Mouse (Mus musculus) gastrocnemius, postnatal 4 days (tissue): Measurements from ENCODE around the gene Fam25c. TPM values are rescaled to one million over a fixed set of nuclear protein-coding genes. Genes with fewer than 3 reads are reported as not detected.
A peak's percentile ranks its signal among the peaks of the same experiment; 100 is the strongest.
"Not testable (repeated sequence)": the region's sequence is repeated elsewhere in the genome, so short reads cannot be mapped to it uniquely, and the experiment has no call there.

Source experiments
- DNase-seq, 2 experiments: peaks; one replicate each; pipeline ENCODE4 v3.0.0; 2021 to 2022; ENCODE audit warnings: low spot score in 2 of 2, mixed read lengths in 2 of 2
- total RNA-seq, 2 experiments: library from RNA; stranded (reverse); gene quantifications; 2 replicates each; pipeline ENCODE4 v1.2.3; 2021

Gene Fam25c
- total RNA-seq, 2 experiments from 2014 or later, result not detected

DNA sequence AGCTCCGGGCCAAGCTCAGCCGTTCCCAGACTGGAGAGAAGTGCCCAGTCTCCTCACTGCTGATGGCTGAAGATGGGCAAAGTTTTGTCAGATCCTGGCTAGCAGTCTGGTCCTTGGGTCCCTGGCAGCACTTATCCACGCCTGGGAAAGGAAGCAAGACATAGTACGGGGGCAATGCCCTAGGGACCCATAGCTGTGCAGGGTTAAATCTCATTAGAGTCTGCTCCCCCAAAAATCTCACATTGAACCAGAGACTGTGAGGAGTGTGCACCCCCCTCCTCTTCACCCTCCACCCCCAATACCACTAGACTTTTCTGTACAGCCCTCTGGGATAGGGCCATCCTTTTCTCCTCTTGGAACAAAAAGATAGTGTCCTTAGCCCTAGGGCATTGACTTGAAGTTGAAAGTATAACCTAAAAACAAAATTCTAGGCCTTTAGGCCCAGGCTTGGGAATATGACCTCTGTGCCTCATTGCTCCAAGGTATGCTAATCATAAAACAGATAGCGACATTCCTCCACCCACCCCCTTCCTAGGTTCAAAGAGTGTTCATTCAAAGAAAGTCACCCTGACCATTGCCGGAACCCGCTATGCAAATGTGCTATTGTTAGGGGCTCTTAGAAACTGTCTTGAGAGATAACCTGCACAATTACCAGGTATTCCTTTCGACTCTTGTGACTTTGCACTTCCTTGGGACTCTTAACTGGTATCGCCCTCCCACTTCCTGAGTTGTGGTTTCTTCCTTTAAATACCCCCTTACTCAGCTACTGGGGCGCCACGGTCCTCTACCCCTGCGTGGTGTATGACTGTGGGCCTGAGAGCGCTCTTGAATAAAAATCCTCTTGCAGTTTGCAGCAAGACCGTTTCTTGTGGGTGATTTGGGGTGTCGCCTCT is 9.3 kb upstream of the Fam25c start:
- DNase-seq, result not testable (repeated sequence)

DNA sequence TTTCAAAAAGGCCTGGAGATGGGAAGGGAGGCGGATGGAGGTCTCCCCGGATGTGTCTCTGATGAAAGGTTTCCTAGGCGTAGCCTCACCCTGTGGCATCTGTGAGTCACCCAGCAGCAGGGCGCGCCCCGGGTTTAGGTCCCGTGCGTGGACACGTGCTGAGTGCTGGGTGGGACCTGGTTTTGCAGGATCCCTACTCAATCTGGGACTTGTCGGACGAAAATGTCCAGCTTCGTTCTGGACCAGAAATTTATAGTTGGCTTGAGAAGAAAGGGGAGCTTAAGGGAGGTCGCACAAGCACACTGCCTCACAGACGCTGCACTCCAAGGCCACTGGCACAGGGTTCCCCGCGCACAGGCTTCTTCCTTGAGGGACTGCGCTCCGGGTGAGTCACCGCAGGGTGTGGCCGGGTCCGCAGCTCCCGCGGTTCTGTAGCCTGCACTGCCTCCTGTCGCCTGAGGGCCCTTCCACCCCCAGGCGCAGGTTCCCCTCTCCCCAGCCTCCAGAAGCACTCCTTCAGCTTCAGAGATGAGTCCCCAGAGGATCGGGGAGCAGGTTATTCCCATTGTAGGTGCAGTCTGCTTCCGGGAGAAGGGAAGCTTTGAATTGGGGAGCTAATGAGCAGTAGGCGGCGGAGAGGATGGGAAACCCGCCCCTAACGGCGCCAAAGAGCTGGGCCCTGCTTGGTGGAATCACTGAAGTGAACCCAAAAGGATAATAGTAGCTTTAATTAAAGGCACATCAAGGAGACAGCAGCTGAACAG is 8.4 kb upstream of the Fam25c start:
- DNase-seq, result peak; percentile 54 to 70

DNA sequence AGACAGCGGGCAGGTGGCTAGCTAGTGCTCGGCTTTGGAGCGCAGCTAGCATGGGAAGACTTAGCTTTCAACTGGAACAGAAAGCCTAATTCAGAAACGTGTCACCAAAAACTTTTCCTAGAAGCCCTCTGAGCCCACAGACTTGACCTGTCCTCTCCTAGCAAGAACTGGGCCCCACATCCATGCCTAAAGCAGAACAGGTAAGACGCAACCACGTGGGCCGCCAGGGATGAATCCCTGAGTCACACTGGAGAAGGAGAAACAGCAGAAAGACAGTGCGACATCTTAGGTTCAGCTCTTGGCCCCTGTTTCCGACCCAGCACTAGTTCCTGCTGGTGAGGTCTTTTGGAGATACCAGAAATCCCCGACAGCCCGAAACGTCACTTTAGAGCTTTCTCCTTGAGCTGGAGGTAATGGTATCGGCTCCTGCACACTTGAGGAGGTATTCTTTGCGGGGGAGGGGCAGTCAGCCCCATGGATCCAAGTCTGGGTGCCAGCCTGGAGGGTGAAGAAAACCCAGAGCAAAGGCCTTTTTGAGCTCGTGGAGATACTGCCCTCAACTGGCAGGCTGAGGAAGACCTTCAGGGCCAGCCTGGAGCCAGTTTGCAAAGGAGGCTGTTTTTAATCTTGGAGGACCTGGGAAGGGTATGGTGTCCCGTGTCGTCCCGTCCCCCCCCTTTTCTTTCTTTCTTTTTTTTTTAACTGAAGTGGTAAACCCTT is 7.7 kb upstream of the Fam25c start:
- DNase-seq, result peak in 1 of 2 experiments; percentile 46

DNA sequence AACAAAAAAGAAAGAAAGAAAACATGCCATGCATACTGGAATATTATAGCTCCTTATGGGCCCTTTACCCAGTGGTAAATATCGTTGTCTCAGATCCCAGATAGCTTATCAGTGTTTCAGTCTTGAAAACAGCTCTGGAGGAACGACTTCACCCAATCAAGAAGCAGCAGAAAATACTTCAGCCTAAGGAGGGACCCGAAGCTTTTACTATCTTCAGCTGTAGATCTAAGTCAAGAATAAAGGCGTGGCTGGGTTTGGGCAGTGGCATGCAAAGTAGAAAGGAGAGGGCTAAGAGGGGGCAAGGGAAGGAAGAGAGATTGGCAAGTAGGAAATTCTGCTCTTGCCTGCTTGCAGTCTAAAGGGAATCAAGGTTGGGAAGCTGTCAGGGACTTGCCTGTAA is 6.9 kb upstream of the Fam25c start:
- no peak for DNase-seq

DNA sequence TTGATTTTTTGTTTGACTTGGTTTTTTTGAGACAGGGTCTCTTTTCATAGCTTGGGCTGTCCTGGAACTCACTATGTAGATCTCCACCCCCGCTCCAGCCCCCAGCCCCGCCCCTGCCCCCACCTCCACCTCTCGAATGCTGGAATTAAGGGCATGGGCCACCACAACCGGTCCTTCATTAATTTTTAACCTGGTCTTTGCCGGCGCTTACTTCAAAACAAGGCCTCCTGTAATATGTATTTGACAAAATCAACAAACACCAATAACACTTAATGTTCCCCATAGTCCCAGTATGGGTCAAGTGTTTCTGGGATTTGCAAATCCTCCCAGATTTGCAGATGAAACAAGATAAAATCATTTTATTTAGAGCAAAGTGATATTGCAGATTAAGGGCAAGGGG is 5.0 kb upstream of the Fam25c start:
- no peak for DNase-seq

DNA sequence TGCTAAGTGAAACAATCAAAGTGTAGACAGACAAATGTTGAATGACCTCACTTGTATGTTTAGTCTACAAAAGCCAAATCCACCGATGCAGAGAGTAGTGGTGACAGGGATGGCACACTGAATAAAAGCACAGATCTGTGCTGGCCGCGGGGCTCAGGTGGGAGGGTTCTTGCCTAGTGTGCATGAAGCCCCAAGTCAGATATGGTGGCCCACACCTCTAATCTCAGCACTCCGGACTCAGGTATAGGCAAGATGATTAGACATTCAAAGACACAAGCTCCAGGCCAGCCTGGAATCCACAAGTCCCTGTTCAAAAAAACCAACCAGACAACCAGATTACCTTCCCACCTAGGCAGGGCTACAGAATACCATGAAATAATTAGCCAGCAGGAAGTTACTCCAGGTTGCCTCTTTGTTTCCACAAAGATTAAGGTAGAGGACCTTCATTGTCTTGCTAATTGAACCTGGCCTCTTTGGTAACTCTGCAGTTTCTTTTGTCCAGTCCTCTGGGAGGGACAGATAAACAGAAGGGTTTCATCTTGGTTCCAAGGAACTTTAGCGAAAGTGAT is 4.5 kb upstream of the Fam25c start:
- DNase-seq, result no peak

DNA sequence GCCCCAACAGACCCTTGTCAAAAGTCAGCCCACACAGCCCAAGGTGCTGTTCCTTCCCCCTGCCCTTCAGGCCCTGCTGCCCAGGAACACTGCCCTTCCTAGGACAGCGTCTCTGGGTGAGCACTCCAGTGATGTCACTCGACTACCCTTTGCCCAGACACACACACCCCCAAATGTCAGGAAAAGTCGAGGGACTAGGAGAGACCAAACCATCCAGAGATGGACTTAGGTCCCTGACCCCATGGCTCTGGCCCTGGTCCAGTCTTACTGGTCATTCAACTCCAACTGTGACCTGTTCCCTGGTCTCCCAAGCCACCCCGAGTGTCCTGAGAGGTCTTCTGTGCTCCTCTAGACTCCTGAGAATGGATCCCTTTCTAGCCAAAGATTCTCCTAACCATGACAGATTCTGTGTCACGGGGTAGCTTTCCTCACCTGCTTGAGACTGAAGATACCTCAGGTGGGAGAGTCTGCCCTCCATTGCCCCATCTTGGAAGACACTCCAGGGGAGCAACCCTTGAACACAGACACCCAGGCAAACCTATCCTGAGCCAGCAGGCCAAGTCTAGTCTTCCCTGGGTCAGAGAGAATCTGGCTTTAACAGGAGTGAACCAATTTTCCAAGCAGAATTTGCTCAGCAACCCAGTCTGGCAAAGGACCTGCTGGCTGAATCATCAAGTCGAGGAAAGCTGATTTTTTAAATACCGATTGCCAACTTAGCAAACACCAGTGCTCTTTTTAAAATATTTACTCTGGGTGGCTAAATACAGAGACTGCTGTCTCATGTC is 2.6 kb upstream of the Fam25c start:
- no peak for DNase-seq

DNA sequence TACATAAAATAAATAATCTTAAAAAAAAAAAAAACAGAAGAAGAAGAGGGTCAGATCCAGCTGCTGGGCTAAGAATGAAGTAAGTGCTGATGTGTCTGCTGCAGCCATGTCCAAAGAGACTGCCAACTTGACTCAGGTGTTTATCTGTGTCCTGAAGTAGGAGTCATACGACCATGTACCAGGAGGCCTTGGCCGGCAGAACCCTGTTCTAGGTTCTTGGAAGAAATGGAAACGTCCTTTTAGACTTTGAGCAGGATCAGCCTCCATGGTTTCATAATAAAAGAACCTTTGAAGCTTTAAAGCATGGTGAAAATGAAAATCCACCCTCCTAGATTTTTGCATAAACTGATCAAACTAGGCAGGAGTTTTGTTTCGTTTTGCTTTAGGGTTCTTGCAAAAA is 777 bp downstream of the Fam25c start:
- no peak for DNase-seq

DNA sequence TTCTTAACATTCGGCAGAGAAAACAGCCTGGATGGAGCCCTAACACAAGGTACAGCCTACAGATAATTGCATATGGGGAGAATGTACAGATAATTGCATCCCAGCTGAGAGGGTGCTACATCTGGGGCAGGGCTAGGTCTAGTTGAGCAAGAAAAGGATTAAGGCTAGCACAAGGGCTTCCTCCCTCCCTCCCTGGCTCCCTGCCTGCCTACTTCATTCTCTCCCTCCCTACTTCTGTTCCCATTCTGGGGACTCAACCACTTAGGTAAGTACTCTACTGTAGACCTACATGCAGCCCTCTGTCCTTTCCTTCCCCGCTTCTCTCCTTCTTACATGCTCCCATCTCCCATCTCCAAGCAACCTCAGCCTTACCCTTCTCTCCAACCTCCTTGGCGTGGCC is 1.9 kb downstream of the Fam25c start:
- no peak for DNase-seq

DNA sequence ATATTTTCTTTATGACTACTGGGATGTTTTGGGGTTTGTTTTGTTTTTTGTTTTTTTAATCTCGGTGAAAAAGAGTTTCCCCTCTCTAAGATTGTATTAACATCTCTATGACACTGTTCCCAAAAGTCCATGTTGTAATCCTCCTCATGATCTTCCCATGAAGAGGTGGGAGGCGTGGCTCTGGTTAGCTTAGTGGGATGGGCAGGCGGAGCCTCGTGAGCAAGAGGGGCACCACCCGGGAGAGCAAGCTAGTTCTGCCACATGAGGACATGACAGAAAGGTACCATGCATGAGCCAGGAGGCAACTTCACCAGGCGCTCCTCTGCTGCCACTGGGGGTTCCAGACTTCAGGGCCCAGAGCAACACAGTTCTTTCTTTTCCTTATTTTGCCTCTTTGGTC is 2.7 kb downstream of the Fam25c start:
- no peak for DNase-seq

DNA sequence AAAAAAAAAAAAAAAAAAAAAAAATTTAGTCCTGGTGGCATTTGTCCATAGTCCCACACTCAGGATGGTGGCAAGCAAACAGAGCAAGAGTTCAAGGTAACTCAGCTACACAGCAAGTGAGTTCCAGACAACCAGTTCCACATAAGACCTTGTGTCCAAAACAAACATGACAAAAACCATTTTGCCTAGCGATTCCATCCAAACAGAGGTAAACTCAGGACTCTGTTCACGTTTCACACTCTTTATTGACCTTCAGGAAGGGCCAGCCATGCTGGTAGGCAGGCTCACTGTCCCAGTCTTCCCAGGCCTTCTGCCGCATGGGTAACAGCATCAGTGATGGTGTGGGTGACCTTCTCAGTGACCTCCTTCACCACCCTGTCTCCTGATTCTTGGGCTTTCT is 3.6 kb downstream of the Fam25c start:
- no peak for DNase-seq

DNA sequence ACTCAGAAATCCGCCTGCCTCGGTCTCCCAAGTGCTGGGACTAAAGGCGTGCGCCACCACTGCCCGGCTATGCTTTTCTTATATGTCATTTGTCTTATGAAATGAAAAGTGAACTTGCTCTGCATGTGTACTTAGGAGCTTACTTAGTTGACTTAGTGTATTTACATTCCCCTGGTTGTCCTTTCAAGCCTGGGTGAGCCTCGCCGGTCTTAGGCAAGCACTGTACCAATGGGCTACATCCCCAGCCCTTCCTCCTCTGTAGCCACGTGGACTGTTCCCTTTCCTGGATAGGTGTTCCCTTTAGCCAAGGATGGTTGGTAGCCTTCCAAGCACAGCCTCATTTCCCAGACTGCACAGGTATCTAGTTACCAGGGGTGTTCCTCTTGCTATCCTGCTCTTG is 6.2 kb downstream of the Fam25c start:
- DNase-seq, result no peak

DNA sequence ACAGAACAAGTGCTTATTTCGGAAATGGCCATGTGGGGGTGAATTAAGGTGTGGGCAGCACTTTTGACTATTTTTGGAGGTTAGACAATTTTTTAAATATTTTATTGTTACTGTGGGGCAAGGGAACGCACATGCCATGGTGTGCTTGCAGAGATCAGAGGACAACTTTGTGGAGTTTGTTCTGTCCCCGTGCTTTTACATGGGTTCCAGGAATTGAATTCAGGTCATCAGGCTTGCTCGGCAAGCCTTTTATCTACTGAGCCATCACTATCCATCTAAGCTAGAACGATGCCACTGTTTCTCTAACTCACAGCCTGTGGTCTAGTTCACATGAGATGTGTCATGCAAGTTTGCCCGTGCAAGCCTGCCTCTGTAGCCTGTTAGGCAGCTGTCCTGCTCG is 6.9 kb downstream of the Fam25c start:
- DNase-seq, result no peak

DNA sequence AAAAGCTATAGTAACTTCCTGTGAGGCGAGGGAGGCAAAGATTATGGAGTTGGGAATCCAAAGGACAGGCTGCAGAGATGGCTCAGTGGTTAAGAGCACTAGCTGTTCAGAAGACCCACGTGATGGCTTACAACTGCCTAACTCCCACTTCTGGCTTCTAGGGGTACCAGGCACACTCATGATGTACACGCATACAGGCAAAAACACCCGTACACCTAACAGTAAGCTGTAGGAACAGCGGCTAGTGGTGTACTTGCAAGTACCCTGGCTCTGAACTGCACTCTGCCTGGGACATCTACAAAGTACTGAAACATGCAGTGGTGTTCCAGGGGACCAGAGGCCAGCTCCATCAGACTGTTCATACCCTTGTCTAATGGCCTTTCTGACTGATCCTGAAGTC is 8.1 kb downstream of the Fam25c start:
- DNase-seq, result no peak

DNA sequence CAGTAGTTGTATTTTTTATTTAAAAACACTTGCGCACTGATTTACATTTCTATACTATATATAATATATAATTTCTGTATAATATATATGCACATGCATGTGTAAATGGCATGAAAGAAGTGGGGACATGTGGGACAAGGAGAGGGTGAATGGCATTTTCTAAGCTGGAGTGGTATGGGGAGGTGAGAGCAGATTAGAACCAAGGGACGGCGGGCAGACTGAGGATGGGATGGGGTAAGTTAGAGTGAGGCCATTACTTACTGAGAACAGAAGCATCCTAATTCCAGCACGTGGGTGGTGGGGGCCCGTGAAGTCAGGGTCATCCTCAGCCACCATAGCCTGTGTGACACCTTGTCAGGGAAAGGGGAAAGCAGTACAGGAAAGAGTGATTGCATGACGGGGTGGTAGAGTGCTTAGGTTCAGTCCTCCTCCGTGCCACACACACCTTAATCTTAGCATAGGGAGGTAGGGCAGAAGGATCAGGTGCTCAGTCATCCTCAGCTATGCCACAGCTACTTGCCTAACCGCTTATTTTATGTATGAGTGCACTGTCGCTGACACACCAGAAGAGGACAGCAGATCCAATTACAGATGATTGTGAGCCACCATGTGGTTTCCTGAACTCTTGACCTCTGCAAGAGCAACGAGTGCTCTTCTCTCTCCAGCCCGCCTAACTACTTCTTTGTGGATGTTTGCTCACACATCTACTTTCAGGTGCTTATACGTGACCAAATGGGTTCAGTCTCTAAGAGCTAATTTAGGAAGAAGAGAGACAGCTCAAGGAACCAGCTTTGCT is 9.3 kb downstream of the Fam25c start:
- DNase-seq, result no peak

DNA sequence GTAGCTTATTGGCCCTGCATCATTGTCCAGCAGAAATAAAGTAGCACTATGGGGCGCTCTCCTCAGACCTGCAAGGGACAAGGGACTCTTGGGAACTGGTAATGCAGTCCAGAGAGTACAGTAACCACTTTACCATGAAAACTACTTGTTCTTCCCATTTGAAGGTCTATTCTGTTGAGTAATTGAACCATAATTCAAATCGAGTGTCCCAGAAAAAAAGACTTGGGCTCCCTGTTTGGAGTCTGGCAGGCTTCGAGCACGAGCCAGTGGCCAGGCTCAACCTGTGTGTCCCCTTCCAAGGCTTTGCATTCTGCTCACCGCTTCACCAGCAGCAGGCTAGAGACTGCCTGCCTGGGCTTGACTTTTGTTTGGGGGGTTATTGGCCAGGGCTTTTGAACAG is 10.9 kb downstream of the Fam25c start:
- DNase-seq, result no peak

DNA sequence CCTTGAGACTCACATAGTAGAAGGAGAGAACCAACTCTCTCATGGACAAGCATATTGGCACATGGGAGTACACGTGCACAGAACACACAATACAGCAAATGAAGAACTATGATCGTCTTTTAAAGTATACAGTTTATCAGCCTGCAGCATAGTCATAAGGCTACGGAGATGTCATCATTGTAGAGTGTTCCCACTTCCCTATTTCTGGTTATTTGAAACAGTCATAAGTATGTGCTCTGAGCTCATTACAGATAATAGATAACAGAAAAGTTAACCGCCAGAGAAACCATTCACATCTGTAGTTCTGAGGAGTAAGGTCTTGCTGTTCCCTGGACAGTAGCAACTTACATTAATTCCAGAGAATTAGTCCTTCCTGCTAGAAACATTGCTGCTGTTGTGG is 12.2 kb downstream of the Fam25c start:
- DNase-seq, result no peak

DNA sequence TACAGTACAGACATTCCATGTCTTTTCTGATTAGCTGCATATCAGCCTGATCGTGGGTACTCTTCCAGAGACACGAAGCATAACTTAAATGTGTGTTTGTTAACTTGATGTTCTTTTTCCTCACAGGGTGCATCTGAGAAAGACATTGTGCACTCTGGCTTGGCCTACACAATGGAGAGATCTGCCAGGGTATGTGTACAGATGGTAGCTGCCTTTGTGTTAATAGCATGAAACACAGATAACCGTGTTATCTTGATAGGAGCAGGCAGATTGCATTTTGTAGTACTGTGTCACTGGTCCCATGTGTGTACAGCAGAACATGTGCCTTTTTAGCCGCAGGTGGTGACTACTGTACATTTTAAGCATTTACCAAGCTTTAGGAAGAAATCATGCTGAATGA is 13.2 kb downstream of the Fam25c start:
- no peak for DNase-seq

DNA sequence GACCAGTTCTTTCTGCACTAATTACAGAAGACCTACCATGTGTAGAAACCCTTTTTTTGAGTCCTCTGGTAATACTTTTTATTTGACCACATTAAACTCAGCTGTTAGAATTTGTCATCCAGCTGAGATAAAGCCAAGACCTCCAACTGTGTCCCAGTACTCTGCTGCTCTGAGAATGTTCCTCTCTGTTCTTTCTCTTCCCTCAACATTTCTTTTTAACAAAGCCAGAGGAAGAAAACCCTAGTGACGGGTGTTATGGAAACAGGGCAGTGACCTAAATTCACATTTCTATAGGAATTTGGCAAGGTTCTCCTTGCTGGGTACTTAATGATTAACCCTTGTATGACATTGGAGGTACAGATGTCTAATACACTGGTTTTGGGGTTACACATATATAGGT is 15.8 kb downstream of the Fam25c start:
- no peak for DNase-seq

DNA sequence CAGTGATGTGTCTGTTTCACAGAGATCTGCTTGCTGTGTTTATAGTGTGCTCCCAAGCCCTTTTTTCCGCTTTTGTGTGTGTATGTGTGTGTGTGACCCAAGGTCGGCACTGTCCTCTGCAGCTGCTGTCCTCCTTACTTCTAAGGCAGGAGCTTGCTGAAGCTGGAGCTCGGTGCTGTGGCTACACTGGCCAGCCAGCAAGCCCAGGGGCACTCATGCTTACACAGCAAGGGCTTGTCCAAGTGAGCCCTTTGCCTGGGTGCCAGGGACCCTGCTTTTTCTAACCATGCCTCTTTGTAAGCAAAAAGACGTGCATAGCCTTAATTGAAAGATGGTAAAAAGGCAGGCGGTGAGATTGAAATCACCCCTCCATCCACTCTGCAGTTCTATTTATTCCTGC is 22.8 kb downstream of the Fam25c start:
- no peak for DNase-seq
